Mouse (Mus musculus): ENCODE results near the gene Smim14. TPM values are rescaled to one million over a fixed set of nuclear protein-coding genes. Genes with fewer than 3 reads are reported as not detected.

The Smim14 gene
- polyA plus RNA-seq, 1 experiment from 2014 or later, result 177 TPM

DNA sequence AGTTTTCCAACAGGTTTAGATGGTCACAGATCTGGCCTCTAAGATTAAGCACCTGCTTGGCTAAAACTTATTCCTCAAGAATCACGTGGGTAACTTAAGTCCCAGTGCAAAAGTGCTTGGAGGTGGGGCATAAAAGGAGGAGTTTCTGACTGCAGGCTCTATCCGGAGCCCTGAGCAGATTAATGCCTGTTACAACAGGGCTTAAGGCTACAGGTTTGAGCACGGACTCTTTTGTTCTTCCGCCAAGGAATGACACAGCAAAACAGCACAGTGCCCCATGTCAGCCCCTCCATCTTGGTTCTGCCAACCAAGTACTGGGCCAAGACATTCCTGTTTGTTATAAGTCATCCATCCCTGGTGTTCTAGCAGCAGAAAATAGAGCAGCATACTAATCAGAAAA lies 108.7 kb downstream of the Smim14 start:
- Histone ChIP-seq H3K9me3 (no peaks in the 10 kb centered on the region), H3K4me2 (no peak overlapping the region), H3K4me3 (replicated peaks) (no peak overlapping the region), H3K9ac (no peak overlapping the region), H3K27ac (peak overlapping the region; percentile 49; the same call in 1 of the 2 replicates), H3K4me1 (0 out of 2 replicates have a peak, but pooled peaks cover 2% of the 10 kb centered on the region), H3K36me3 (peaks cover 7% of the 10 kb centered on the region; the same call in 1 of the 2 replicates), H3K27me3 (replicated peaks) (no peaks in the 10 kb centered on the region)
- WGBS, result 44% methylated on average over 4 of the region's 4 CpGs
- ATAC-seq (ENCODE audit: insufficient read depth, low FRiP score, low read depth), result no peak

GRCm38 (mm10) chr5:65425251-65425650 lies 111.7 kb downstream of the Smim14 start:
- H3K4me1 ChIP-seq, result 0 out of 2 replicates have a peak, but pooled peaks cover 2% of the 10 kb centered on the region
- no peak overlapping the region for H3K27ac ChIP-seq
- no peak overlapping the region for H3K9ac ChIP-seq
- no peaks in the 10 kb centered on the region for H3K9me3 ChIP-seq
- 67% methylated on average over 5 of the region's 5 CpGs for WGBS
- no peak overlapping the region for H3K4me2 ChIP-seq
- peaks cover 19% of the 10 kb centered on the region; the same call in 1 of the 2 replicates for H3K36me3 ChIP-seq
- H3K27me3 ChIP-seq (replicated peaks), result no peaks in the 10 kb centered on the region
- ATAC-seq (ENCODE audit: insufficient read depth, low FRiP score, low read depth), result peak; percentile 38; the same call in 1 of the 2 replicates
- H3K4me3 ChIP-seq (replicated peaks), result no peak overlapping the region

DNA sequence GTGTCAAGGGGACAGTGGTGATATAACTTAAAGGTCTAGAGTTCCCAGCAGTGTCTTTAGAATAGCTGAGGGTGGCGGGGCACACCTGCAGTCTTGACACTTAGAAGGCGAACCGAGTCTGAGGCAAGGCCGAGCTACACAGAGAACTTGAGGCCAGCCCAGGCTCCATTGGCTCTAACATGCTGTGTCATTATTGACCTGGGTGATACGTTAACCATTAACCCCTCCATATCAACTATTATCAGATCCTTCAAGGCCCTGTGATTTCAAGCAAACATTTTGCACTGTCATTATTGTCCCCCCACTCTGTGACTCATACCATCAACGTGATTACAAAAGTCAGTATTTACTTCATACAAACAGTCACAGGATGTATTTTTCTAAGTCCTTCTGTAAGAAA lies 112.8 kb downstream of the Smim14 start:
- Histone ChIP-seq H3K27me3 (replicated peaks) (no peaks in the 10 kb centered on the region), H3K36me3 (peaks cover 19% of the 10 kb centered on the region; the same call in 1 of the 2 replicates), H3K27ac (peak overlapping the region; percentile 40; the same call in 1 of the 2 replicates), H3K4me3 (replicated peaks) (no peak overlapping the region), H3K4me2 (no peak overlapping the region), H3K9ac (no peak overlapping the region), H3K9me3 (no peaks in the 10 kb centered on the region), H3K4me1 (0 out of 2 replicates have a peak, but pooled peaks cover 2% of the 10 kb centered on the region)
- WGBS, result 70% methylated on average over 6 of the region's 6 CpGs
- ATAC-seq (ENCODE audit: insufficient read depth, low FRiP score, low read depth), result peak; percentile 88

GRCm38 (mm10) chr5:65422803-65423202 lies 114.2 kb downstream of the Smim14 start:
- Histone ChIP-seq H3K27me3 (replicated peaks) (no peaks in the 10 kb centered on the region), H3K9ac (no peak overlapping the region), H3K4me3 (replicated peaks) (no peak overlapping the region), H3K27ac (no peak overlapping the region), H3K4me2 (no peak overlapping the region), H3K36me3 (peaks cover 24% of the 10 kb centered on the region; the same call in 1 of the 2 replicates), H3K4me1 (0 out of 2 replicates have a peak, but pooled peaks cover 2% of the 10 kb centered on the region), H3K9me3 (no peaks in the 10 kb centered on the region)
- WGBS, result 95% methylated on average over 8 of the region's 8 CpGs
- ATAC-seq (ENCODE audit: insufficient read depth, low FRiP score, low read depth), result no peak

DNA sequence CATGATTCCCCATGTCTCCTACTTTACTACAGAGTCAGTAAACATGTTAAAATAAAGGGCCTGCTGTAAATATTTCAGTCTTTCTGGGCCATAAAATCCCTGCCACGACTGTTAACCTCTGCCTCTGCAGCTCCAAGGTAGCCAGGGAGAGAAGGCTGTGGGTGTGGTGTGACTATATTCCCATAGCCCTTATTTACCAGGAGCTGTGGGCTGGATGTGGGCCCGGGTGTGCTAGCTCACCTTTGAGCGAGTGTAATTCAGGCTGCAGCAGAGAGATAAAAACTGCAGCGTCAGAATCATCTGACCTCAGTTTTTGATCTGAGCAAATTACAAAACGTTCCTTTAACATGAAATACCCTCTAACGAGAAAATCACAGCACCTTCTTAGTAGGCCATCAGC lies 116.2 kb downstream of the Smim14 start:
- H3K4me2 ChIP-seq, result no peak overlapping the region
- peaks cover 8% of the 10 kb centered on the region; the same call in 1 of the 2 replicates for H3K4me1 ChIP-seq
- no peaks in the 10 kb centered on the region for H3K27me3 ChIP-seq (replicated peaks)
- no peaks in the 10 kb centered on the region for H3K9me3 ChIP-seq
- H3K4me3 ChIP-seq (replicated peaks), result no peak overlapping the region
- peaks cover 29% of the 10 kb centered on the region; the same call in 1 of the 2 replicates for H3K36me3 ChIP-seq
- ATAC-seq (ENCODE audit: insufficient read depth, low FRiP score, low read depth), result no peak
- no peak overlapping the region for H3K27ac ChIP-seq
- no peak overlapping the region for H3K9ac ChIP-seq
- WGBS, result 68% methylated on average over 6 of the region's 6 CpGs

DNA sequence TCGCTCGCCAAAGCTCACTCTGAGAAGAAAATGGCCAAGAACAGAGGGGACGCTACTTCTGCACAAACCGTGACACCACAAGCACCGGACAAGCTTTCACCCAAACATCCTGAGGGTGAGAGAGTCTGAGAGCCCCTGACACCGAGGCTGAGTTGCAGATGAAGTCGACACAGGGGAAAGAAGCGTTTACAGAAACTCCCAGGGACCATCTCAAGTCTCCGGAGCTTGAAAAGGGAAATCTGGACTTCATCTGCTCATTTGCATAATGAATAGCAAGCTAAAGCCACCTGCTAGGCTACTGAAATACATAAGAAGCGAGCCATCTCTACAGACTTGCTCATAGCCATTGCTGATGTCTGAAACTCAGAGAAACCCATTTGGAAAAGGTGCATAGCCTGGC lies 117.8 kb downstream of the Smim14 start:
- WGBS, result 84% methylated on average over 10 of the region's 10 CpGs
- H3K4me3 ChIP-seq (replicated peaks), result no peak overlapping the region
- no peaks in the 10 kb centered on the region for H3K9me3 ChIP-seq
- H3K4me2 ChIP-seq, result no peak overlapping the region
- H3K36me3 ChIP-seq, result peaks cover 32% of the 10 kb centered on the region; the same call in 1 of the 2 replicates
- no peak for ATAC-seq (ENCODE audit: insufficient read depth, low FRiP score, low read depth)
- no peak overlapping the region for H3K9ac ChIP-seq
- peaks cover 15% of the 10 kb centered on the region; the same call in 1 of the 2 replicates for H3K4me1 ChIP-seq
- H3K27me3 ChIP-seq (replicated peaks), result no peaks in the 10 kb centered on the region
- H3K27ac ChIP-seq, result no peak overlapping the region

DNA sequence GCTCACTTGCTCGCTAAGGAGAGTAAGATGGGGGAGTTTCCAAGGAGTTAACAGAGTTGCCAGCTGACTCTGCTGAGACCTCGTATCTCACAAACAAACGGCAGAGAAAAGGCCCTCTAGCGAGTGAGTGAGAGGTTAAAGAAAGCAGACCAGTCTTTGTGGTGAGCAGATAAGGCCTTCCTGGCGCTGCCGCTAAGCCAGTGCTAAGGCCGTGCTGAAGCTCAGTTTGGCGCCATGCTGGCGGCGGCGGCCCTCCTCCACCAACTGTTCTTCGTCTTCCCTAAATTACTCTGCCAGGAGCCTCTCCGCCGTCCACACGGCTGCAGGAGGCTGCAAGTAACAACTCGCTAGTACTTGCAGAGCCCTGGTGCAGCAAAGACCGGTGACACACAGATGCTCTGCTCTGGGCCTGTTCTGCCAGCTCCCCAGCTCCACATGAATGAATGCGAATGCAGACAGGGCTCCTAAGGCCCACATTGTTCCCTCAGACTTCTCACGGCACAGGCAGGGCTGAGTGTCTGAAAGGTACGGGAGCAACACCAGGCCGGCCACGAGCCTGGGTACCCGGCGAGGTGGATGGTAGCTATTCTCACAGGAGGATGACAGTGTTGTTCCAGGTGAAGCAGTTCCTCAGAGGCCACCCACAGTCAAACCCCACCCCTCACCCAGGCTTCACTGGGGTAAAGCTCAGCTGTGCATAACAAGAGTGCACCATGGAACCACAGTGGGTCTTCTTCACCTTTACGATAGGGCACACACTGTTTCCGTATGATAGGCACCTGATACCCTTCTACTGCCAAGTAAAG lies 121.1 kb downstream of the Smim14 start:
- Histone ChIP-seq H3K4me1 (peaks cover 13% of the 10 kb centered on the region; the same call in 1 of the 2 replicates), H3K36me3 (peaks cover 29% of the 10 kb centered on the region; the same call in 1 of the 2 replicates), H3K27ac (peak overlapping the region; percentile 90), H3K9me3 (no peaks in the 10 kb centered on the region), H3K9ac (0 out of 2 replicates have a peak overlapping the region, but pooled peaks have one; percentile 16), H3K27me3 (replicated peaks) (no peaks in the 10 kb centered on the region), H3K4me3 (replicated peaks) (no peak overlapping the region), H3K4me2 (peak overlapping the region; percentile 21; the same call in 1 of the 2 replicates)
- WGBS, result 23% methylated on average over 26 of the region's 26 CpGs
- ATAC-seq (ENCODE audit: insufficient read depth, low FRiP score, low read depth), result peak; percentile 89

DNA sequence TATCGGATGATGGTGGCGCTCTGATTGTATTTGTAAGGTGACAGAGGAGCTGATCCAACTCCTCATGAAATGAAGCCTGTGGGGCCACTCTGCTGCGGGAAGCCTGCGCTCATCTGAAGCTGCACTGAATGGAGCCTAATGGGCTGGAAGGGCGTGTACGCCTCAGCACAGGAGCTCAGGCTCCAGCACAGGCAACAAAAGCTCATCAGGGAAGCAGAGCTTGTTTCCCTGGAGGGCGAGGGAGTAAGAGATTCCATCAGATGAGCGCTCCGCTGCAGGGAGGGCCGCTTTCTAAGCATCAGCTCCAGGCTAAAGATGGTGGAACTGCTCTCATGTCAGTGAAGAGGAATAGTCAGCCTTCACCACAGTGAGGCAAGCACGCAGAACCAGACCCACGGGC lies 129.0 kb downstream of the Smim14 start:
- peaks cover 28% of the 10 kb centered on the region for H3K36me3 ChIP-seq
- 79% methylated on average over 12 of the region's 12 CpGs for WGBS

GRCm38 (mm10) chr5:65401251-65401994 lies 135.6 kb downstream of the Smim14 start:
- H3K9me3 ChIP-seq, result no peaks in the 10 kb centered on the region
- ATAC-seq (ENCODE audit: insufficient read depth, low FRiP score, low read depth), result peak; percentile 68; the same call in 1 of the 2 replicates
- 20% methylated on average over 2 of the region's 2 CpGs for WGBS
- no peaks in the 10 kb centered on the region for H3K27me3 ChIP-seq (replicated peaks)
- H3K4me3 ChIP-seq (replicated peaks), result no peak overlapping the region
- no peak overlapping the region for H3K27ac ChIP-seq
- no peak overlapping the region for H3K9ac ChIP-seq
- no peak overlapping the region for H3K4me2 ChIP-seq
- H3K36me3 ChIP-seq, result peaks cover 25% of the 10 kb centered on the region
- no peaks in the 10 kb centered on the region for H3K4me1 ChIP-seq

More for the DNA sequence above, 129.0 kb downstream of the Smim14 start:
- no peak overlapping the region for H3K9ac ChIP-seq
- H3K9me3 ChIP-seq, result no peaks in the 10 kb centered on the region
- no peaks in the 10 kb centered on the region for H3K27me3 ChIP-seq (replicated peaks)
- no peak overlapping the region for H3K27ac ChIP-seq
- H3K4me3 ChIP-seq (replicated peaks), result no peak overlapping the region
- no peak for ATAC-seq (ENCODE audit: insufficient read depth, low FRiP score, low read depth)
- H3K4me1 ChIP-seq, result no peaks in the 10 kb centered on the region
- H3K4me2 ChIP-seq, result no peak overlapping the region

All from stomach, embryonic 15.5 days (tissue).